Mouse (Mus musculus) MEL (cell line): ENCODE data around the gene Whrn. TPM values are rescaled to one million over a fixed set of nuclear protein-coding genes. Genes with fewer than 3 reads are reported as not detected.

Source experiments
- DNase-seq: peaks from one replicate; pipeline ENCODE4 v3.0.0; 2011; ENCODE audit warnings: low read depth, low spot score
- H3K27ac ChIP-seq: 2 replicates; pipeline ENCODE4 v1.5.1; 2012; ENCODE audit warnings: low read depth, mild to moderate bottlenecking, control low read depth, low read length, moderate library complexity; ENCODE audit not compliant: control insufficient read depth
- H3K27me3 ChIP-seq, 2 experiments: fragments of 150-350 bp in 1 of 2; sonication (generic) in 1 of 2; 2 replicates each; pipeline ENCODE4 v1.6.1; 2012; ENCODE audit warnings: low read length in 2 of 2, mild to moderate bottlenecking in 2 of 2, improper control_type of control experiment in 1 of 2, moderate library complexity in 1 of 2; ENCODE audit not compliant: insufficient read depth in 2 of 2, control insufficient read depth in 1 of 2
- H3K36me3 ChIP-seq, 2 experiments: 2 replicates each; pipeline ENCODE4 v1.6.1; 2012 to 2014; ENCODE audit warnings: low read length in 2 of 2, improper control_type of control experiment in 1 of 2, inconsistent platforms in 1 of 2, mild to moderate bottlenecking in 1 of 2; ENCODE audit not compliant: insufficient read depth in 2 of 2, control insufficient read depth in 1 of 2
- H3K4me1 ChIP-seq, 2 experiments: fragments of 150-350 bp in 1 of 2; sonication (generic) in 1 of 2; 2 replicates each; pipeline ENCODE4 v1.6.1; 2012; ENCODE audit warnings: low read length in 2 of 2, improper control_type of control experiment in 1 of 2, mild to moderate bottlenecking in 1 of 2; ENCODE audit not compliant: insufficient read depth in 2 of 2, control insufficient read depth in 1 of 2
- H3K4me3 ChIP-seq, 2 experiments: fragments of 150-350 bp in 1 of 2; sonication (generic) in 1 of 2; 2 replicates each; pipeline ENCODE4 v1.5.1; 2012; ENCODE audit warnings: low read depth in 2 of 2, low read length in 2 of 2, mild to moderate bottlenecking in 2 of 2, moderate library complexity in 2 of 2, control low read depth in 1 of 2, improper control_type of control experiment in 1 of 2; ENCODE audit not compliant: control insufficient read depth in 1 of 2, insufficient read depth in 1 of 2
- H3K79me2 ChIP-seq: 2 replicates; pipeline ENCODE4 v1.6.1; 2012; ENCODE audit warnings: mild to moderate bottlenecking, low read length, moderate library complexity; ENCODE audit not compliant: control insufficient read depth, poor library complexity, insufficient read depth
- H3K9ac ChIP-seq: 2 replicates; pipeline ENCODE4 v1.6.1; 2012; ENCODE audit warnings: low read depth, mild to moderate bottlenecking, control low read depth, low read length, moderate library complexity; ENCODE audit not compliant: control insufficient read depth, poor library complexity, severe bottlenecking
- H3K9me3 ChIP-seq: fragments of 150-350 bp; sonication (generic); replicated peaks from 2 replicates; pipeline ENCODE4 v1.6.1; 2012; ENCODE audit warnings: mild to moderate bottlenecking, low read length, improper control_type of control experiment, moderate library complexity; ENCODE audit not compliant: insufficient read depth
- BHLHE40 ChIP-seq: IDR thresholded peaks from 2 replicates; pipeline ENCODE4 v1.6.1; 2012; ENCODE audit warnings: low read depth, mild to moderate bottlenecking, inconsistent platforms, low read length, improper control_type of control experiment, borderline replicate concordance
- CHD1 ChIP-seq: IDR thresholded peaks from 2 replicates; pipeline ENCODE4 v1.6.1; 2012; ENCODE audit warnings: low read depth, mild to moderate bottlenecking, inconsistent platforms, low read length, improper control_type of control experiment
- CHD2 ChIP-seq: IDR thresholded peaks from 2 replicates; pipeline ENCODE4 v1.6.1; 2011; ENCODE audit warnings: low read length, improper control_type of control experiment
- EP300 ChIP-seq, 2 experiments: IDR thresholded peaks; 2 replicates each; pipeline ENCODE4 v1.6.1; 2011; ENCODE audit warnings: improper control_type of control experiment in 2 of 2, low read length in 2 of 2, low read depth in 1 of 2, mild to moderate bottlenecking in 1 of 2
- KAT2A ChIP-seq: conservative IDR thresholded peaks from 2 replicates; pipeline ENCODE4 v1.6.1; 2012; ENCODE audit warnings: low read depth, low read length, improper control_type of control experiment, inconsistent platforms
- MAZ ChIP-seq: IDR thresholded peaks from 2 replicates; pipeline ENCODE4 v1.6.1; 2012; ENCODE audit warnings: low read depth, mild to moderate bottlenecking, inconsistent platforms, low read length, improper control_type of control experiment
- MEF2A ChIP-seq: IDR thresholded peaks from 2 replicates; pipeline ENCODE4 v1.6.1; 2014; ENCODE audit warnings: low read depth, mild to moderate bottlenecking, inconsistent platforms, low read length, improper control_type of control experiment; ENCODE audit not compliant: poor library complexity, insufficient replicate concordance, severe bottlenecking; ENCODE audit errors: extremely low read depth
- MYB ChIP-seq: IDR thresholded peaks from 2 replicates; pipeline ENCODE4 v1.6.1; 2011; ENCODE audit warnings: mild to moderate bottlenecking, low read depth, low read length, improper control_type of control experiment
- POLR2AphosphoS5 ChIP-seq: IDR thresholded peaks from 2 replicates; pipeline ENCODE4 v1.6.1; 2012; ENCODE audit warnings: low read depth, borderline replicate concordance, mild to moderate bottlenecking, inconsistent platforms, low read length, moderate library complexity, mixed read lengths
- SMC3 ChIP-seq: IDR thresholded peaks from 2 replicates; pipeline ENCODE4 v1.6.1; 2011; ENCODE audit warnings: low read depth, low read length, improper control_type of control experiment
- TCF12 ChIP-seq: IDR thresholded peaks from 2 replicates; pipeline ENCODE4 v1.6.1; 2014; ENCODE audit warnings: low read depth, mild to moderate bottlenecking, inconsistent platforms, low read length, improper control_type of control experiment, moderate library complexity
- UBTF ChIP-seq: IDR thresholded peaks from 2 replicates; pipeline ENCODE4 v1.6.1; 2012; ENCODE audit warnings: low read depth, mild to moderate bottlenecking, inconsistent platforms, low read length, improper control_type of control experiment, moderate library complexity, borderline replicate concordance; ENCODE audit not compliant: insufficient read depth
- USF1 ChIP-seq: IDR thresholded peaks from 2 replicates; pipeline ENCODE4 v1.6.1; 2014; ENCODE audit warnings: low read depth, mild to moderate bottlenecking, inconsistent platforms, low read length, improper control_type of control experiment, moderate library complexity
- ZC3H11A ChIP-seq: IDR thresholded peaks from 2 replicates; pipeline ENCODE4 v1.6.1; 2012; ENCODE audit warnings: low read depth, mild to moderate bottlenecking, inconsistent platforms, low read length, improper control_type of control experiment
- ZKSCAN1 ChIP-seq: IDR thresholded peaks from 2 replicates; pipeline ENCODE4 v1.6.1; 2012; ENCODE audit warnings: low read depth, mild to moderate bottlenecking, inconsistent platforms, low read length, improper control_type of control experiment, moderate library complexity
- ZMIZ1 ChIP-seq: IDR thresholded peaks from 2 replicates; pipeline ENCODE4 v1.6.1; 2012; ENCODE audit warnings: low read depth, mild to moderate bottlenecking, inconsistent platforms, low read length, improper control_type of control experiment, moderate library complexity
- polyA plus RNA-seq, 2 experiments: library from polyadenylated mRNA; stranded (reverse) in 1 of 2; unstranded in 1 of 2; fragments of >175 nt in 1 of 2; fragments of >200 nt in 1 of 2; gene quantifications; 2 replicates each; pipeline versions ENCODE4 v1.2.1 to v1.2.4; 2012; ENCODE audit warnings: low replicate concordance in 2 of 2, low read depth in 1 of 2; ENCODE audit not compliant: insufficient read length in 2 of 2, insufficient read depth in 1 of 2, missing spikeins in 1 of 2
- total RNA-seq: library from RNA; depleted of rRNA; stranded (reverse); fragments of 300-350 nt; gene quantifications from 2 replicates; pipeline ENCODE4 v1.2.3, GENCODE M21; 2012

Gene Whrn
- total and polyA plus RNA-seq, 3 experiments: not detected

- DNase-seq: no peak
- no peaks in the 10 kb centered on the region for H3K36me3 ChIP-seq
- no peaks in the 10 kb centered on the region for H3K27me3 ChIP-seq
- TF ChIP-seq ZKSCAN1 (no peak), TCF12 (no peak), SMC3 (no peak), MEF2A (no peak)
- TF ChIP-seq, all 39 proteins: peak for 0
- no peak overlapping the region for H3K4me3 ChIP-seq
- H3K27ac ChIP-seq: no peak overlapping the region
- H3K4me1 ChIP-seq: no peaks in the 10 kb centered on the region
- H3K9ac ChIP-seq: no peak overlapping the region
- no peaks in the 10 kb centered on the region for H3K79me2 ChIP-seq
- no peaks in the 10 kb centered on the region for H3K9me3 ChIP-seq
These were observed 28.5 kb downstream of the Whrn start for GRCm38 (mm10) chr4:63467338-63467737.

GRCm38 (mm10) chr4:63466192-63466591 lies 29.6 kb downstream of the Whrn start:
- H3K79me2 ChIP-seq: no peaks in the 10 kb centered on the region
- no peaks in the 10 kb centered on the region for H3K36me3 ChIP-seq
- no peak for TF ChIP-seq BHLHE40
- no peak for TF ChIP-seq KAT2A
- TF ChIP-seq MAZ: no peak
- TF ChIP-seq ZMIZ1: no peak
- TF ChIP-seq, all 39 proteins: peak for 0
- no peak for DNase-seq
- Histone ChIP-seq H3K27me3 (no peaks in the 10 kb centered on the region), H3K4me1 (no peaks in the 10 kb centered on the region), H3K9ac (no peak overlapping the region), H3K9me3 (no peaks in the 10 kb centered on the region), H3K27ac (no peak overlapping the region), H3K4me3 (no peak overlapping the region)

- H3K27me3 ChIP-seq: no peaks in the 10 kb centered on the region
- no peak overlapping the region for H3K9ac ChIP-seq
- H3K36me3 ChIP-seq: no peaks in the 10 kb centered on the region
- no peaks in the 10 kb centered on the region for H3K4me1 ChIP-seq
- TF ChIP-seq MYB (no peak), SMC3 (no peak), ZC3H11A (no peak), EP300 (IDR thresholded peaks at IDR 0.05; ENCODE audit: low read depth in 1 of 2, low read length in 2 of 2) (no peak), UBTF (no peak), POLR2AphosphoS5 (no peak), CHD1 (no peak), MEF2A (no peak), USF1 (no peak), CHD2 (no peak), TCF12 (no peak)
- TF ChIP-seq, all 39 proteins: peak for 0
- Histone ChIP-seq H3K9me3 (no peaks in the 10 kb centered on the region), H3K4me3 (no peak overlapping the region), H3K79me2 (no peaks in the 10 kb centered on the region), H3K27ac (no peak overlapping the region)
- DNase-seq: no peak
These were observed 34.8 kb downstream of the Whrn start for GRCm38 (mm10) chr4:63460876-63461525.
